In genomic region chr6:51871135-51871534, GRCm38 (mm10) we compare ENCODE assay signal across 11 mouse cellular contexts.
A peak's percentile ranks its signal among the peaks of the same experiment; 100 is the strongest.
DNase-seq lines count a peak whose midpoint lies in the region; TF ChIP-seq lines count a peak whose summit lies in the region.
"Had no signal": no experiment of that assay in that cellular context is flagged by ENCODE, and none has a peak within 500 bp of the region (broad histone marks: within the 10 kb centered on the region; RNA-seq: fewer than 3 reads in every experiment).

No protein-coding gene starts in this region.

- peak; percentile 21 for DNase-seq in gastrocnemius, adult 18-20 months (ENCODE audit: low spot score)
- DNase-seq in gastrocnemius, adult 8-10 months (ENCODE audit: low spot score in 2 of 2), result no peak
- no peak for DNase-seq in liver, adult 2 months (ENCODE audit: extremely low read depth, low read depth, low spot score)
- DNase-seq in liver (no peak), CH12.LX (ENCODE audit: extremely low read depth) (peak; percentile 29)
- peak; percentile 54 for DNase-seq in brain, embryonic 14.5 days (ENCODE audit: low read depth)
- no peak for DNase-seq in thymus, adult 2 months
- no peak for DNase-seq in heart, adult 8-10 months (ENCODE audit: low spot score)

- H3K4me3 ChIP-seq in liver, adult 2 months (ENCODE audit: insufficient read depth, low read depth, low read length), result no peak overlapping the region
- H3K4me3 ChIP-seq in CH12.LX (replicated peaks in 1 of 3; ENCODE audit: low read depth in 2 of 3, low read length in 2 of 3, poor library complexity in 1 of 3), result no peak overlapping the region
- H3K4me3 ChIP-seq in thymus, adult 2 months (ENCODE audit: control insufficient read depth, insufficient read depth, low read length), result no peak overlapping the region
- H3K4me3 ChIP-seq: embryonic facial prominence, embryonic 12.5 days; heart, embryonic 15.5 days; megakaryocyte, embryonic 14.5 days had no signal

- no peaks in the 10 kb centered on the region for H3K27me3 ChIP-seq in liver, adult 2 months (ENCODE audit: control insufficient read depth, insufficient read depth, low read length)
- H3K27me3 ChIP-seq in CH12.LX (replicated peaks), result no peaks in the 10 kb centered on the region
- no peaks in the 10 kb centered on the region for H3K27me3 ChIP-seq in thymus, adult 2 months (ENCODE audit: control insufficient read depth, insufficient read depth, low read length)
- H3K27me3 ChIP-seq: heart, embryonic 15.5 days; megakaryocyte, embryonic 14.5 days had no signal

- no peak overlapping the region for H3K9ac ChIP-seq in liver, adult 2 months (ENCODE audit: low read depth, low read length)
- H3K9ac ChIP-seq in CH12.LX (ENCODE audit: insufficient read depth, low read depth), result no peak overlapping the region
- H3K9ac ChIP-seq: embryonic facial prominence, embryonic 12.5 days; heart, embryonic 15.5 days had no signal

- WGBS in liver, adult 2 months, result 24% methylated on average over 1 of the region's 1 CpGs
- 4% methylated on average over 1 of the region's 1 CpGs for WGBS in thymus, adult 2 months

- no peak overlapping the region for H3K4me2 ChIP-seq in CH12.LX (ENCODE audit: insufficient read depth, low read depth, poor library complexity, severe bottlenecking)
- H3K4me2 ChIP-seq: embryonic facial prominence, embryonic 12.5 days; heart, embryonic 15.5 days had no signal

- no peak for TF ChIP-seq EP300 in CH12.LX (IDR thresholded peaks at IDR 0.05; ENCODE audit: low read length)

- H3K79me2 ChIP-seq in liver, adult 2 months (ENCODE audit: control insufficient read depth, insufficient read depth, low read length), result no peaks in the 10 kb centered on the region
- no peaks in the 10 kb centered on the region for H3K79me2 ChIP-seq in CH12.LX (replicated peaks; ENCODE audit: control insufficient read depth, extremely low read depth, insufficient read depth, poor library complexity, severe bottlenecking)

- H3K9me3 ChIP-seq in CH12.LX (replicated peaks; ENCODE audit: low read length), result no peaks in the 10 kb centered on the region
- H3K9me3 ChIP-seq: embryonic facial prominence, embryonic 12.5 days; heart, embryonic 15.5 days; megakaryocyte, embryonic 14.5 days had no signal

- H3K4me1 ChIP-seq in liver, adult 2 months (ENCODE audit: control insufficient read depth, insufficient read depth, low read length), result no peaks in the 10 kb centered on the region
- peaks cover 0 to 1% of the 10 kb centered on the region in 2 experiments; a peak in 2 of 4 replicates for H3K4me1 ChIP-seq in CH12.LX (ENCODE audit: control insufficient read depth in 1 of 2, insufficient read depth in 2 of 2)
- no peaks in the 10 kb centered on the region for H3K4me1 ChIP-seq in thymus, adult 2 months (replicated peaks; ENCODE audit: control insufficient read depth, insufficient read depth, low read length)
- H3K4me1 ChIP-seq: embryonic facial prominence, embryonic 12.5 days had no signal

- peaks cover 8% of the 10 kb centered on the region; the same call in 1 of the 2 replicates for H3K36me3 ChIP-seq in liver, adult 2 months (ENCODE audit: control insufficient read depth, insufficient read depth, low read length)
- peaks cover 0 to 24% of the 10 kb centered on the region in 2 experiments for H3K36me3 ChIP-seq in CH12.LX (replicated peaks in 1 of 2; ENCODE audit: control insufficient read depth in 1 of 2, insufficient read depth in 1 of 2, low read length in 1 of 2)
- no peaks in the 10 kb centered on the region for H3K36me3 ChIP-seq in thymus, adult 2 months (ENCODE audit: control insufficient read depth, insufficient read depth, low read length)
- H3K36me3 ChIP-seq: embryonic facial prominence, embryonic 12.5 days; heart, embryonic 15.5 days had no signal

- dilution Hi-C loops in CH12.LX (cut with MboI; ENCODE audit: extremely low pct_ligation_motif_present, extremely low pct_unique_long_range_greater_than_20kb, low sequenced_read_pairs), result no loop called here

- TF ChIP-seq RAD21 in CH12.LX (IDR thresholded peaks at IDR 0.05; ENCODE audit: low read depth, low read length), result peak; percentile 64

- in situ Hi-C loops in CH12.LX (cut with MboI; ENCODE audit: low pct_ligation_motif_present, low pct_unique_long_range_greater_than_20kb, low sequenced_read_pairs), result loop anchor here (25.0 kb wide), 1 partner anchor 484 kb away; no protein-coding TSS in a partner anchor

- no peak overlapping the region for H3K27ac ChIP-seq in liver, adult 2 months (replicated peaks; ENCODE audit: insufficient read depth, low read depth, low read length)
- no peak overlapping the region for H3K27ac ChIP-seq in CH12.LX (ENCODE audit: insufficient read depth, low read depth)
- no peak overlapping the region for H3K27ac ChIP-seq in thymus, adult 2 months (ENCODE audit: control insufficient read depth, insufficient read depth, low read length)
- H3K27ac ChIP-seq: embryonic facial prominence, embryonic 12.5 days; heart, embryonic 15.5 days had no signal

- no peak for TF ChIP-seq POLR2A in liver, adult 2 months (IDR thresholded peaks at IDR 0.05; ENCODE audit: extremely low read depth, insufficient read depth, low read length)
- TF ChIP-seq POLR2A in CH12.LX (IDR thresholded peaks at IDR 0.05; ENCODE audit: low read depth, low read length), result no peak
- TF ChIP-seq POLR2A in brain, embryonic 14.5 days (IDR thresholded peaks at IDR 0.05; ENCODE audit: borderline replicate concordance, extremely low read depth, insufficient read depth, insufficient read length, poor library complexity, severe bottlenecking), result no peak
- no peak for TF ChIP-seq POLR2A in thymus, adult 2 months (IDR thresholded peaks at IDR 0.05; ENCODE audit: control insufficient read depth, extremely low read depth, insufficient read depth, low read length, poor library complexity)

- TF ChIP-seq CTCF in liver, adult 2 months (IDR thresholded peaks at IDR 0.05; ENCODE audit: low read depth, low read length), result peak; percentile 46
- TF ChIP-seq CTCF in CH12.LX (conservative IDR thresholded peaks at IDR 0.05 in 1 of 2, IDR thresholded peaks at IDR 0.05 in 1 of 2; ENCODE audit: low read depth in 2 of 2, low read length in 2 of 2), result peak in 1 of 2 experiments; percentile 70; a peak in 3 of 4 replicates
- TF ChIP-seq CTCF in brain, embryonic 14.5 days (IDR thresholded peaks at IDR 0.05; ENCODE audit: borderline replicate concordance, extremely low read depth, insufficient read depth, insufficient read length), result 0 out of 2 replicates have a peak, but pooled peaks have one; percentile 7
- TF ChIP-seq CTCF in thymus, adult 2 months (IDR thresholded peaks at IDR 0.05; ENCODE audit: borderline replicate concordance, control insufficient read depth, extremely low read depth, insufficient read depth, low read length, poor library complexity), result no peak

TF ChIP-seq in CH12.LX, 34 proteins besides CTCF, POLR2A, EP300 and RAD21:
- no peak for TF ChIP-seq JUN (IDR thresholded peaks at IDR 0.05; ENCODE audit: insufficient read depth, low read depth, low read length)
- TF ChIP-seq SMC3 (IDR thresholded peaks at IDR 0.05; ENCODE audit: low read depth, low read length), result peak; percentile 69

Comparison
In these comparisons a context has a peak if more than half of its experiments do, and no peak if none do; other contexts are left out.
1. DNase-seq: peak in gastrocnemius, adult 18-20 months (single experiment), CH12.LX (single experiment) and brain, embryonic 14.5 days (single experiment); none in gastrocnemius, adult 8-10 months (0 of 2), liver, adult 2 months (single experiment), liver (single experiment), thymus, adult 2 months (single experiment) and heart, adult 8-10 months (single experiment).